Mouse (Mus musculus): Measurements from ENCODE around the gene Nubp1. TPM values are rescaled to one million over a fixed set of nuclear protein-coding genes. Genes with fewer than 3 reads are reported as not detected.

Gene Nubp1
- polyA plus RNA-seq, 1 experiment from 2014 or later: 60.0 TPM

- Histone ChIP-seq H3K27ac (no peak overlapping the region), H3K4me1 (no peaks in the 10 kb centered on the region), H3K4me2 (replicated peaks) (peak overlapping the region; percentile 45; the same call in 1 of the 2 replicates), H3K27me3 (peaks cover 8% of the 10 kb centered on the region; the same call in 1 of the 2 replicates), H3K36me3 (no peaks in the 10 kb centered on the region), H3K9ac (no peak overlapping the region), H3K4me3 (no peak overlapping the region), H3K9me3 (no peaks in the 10 kb centered on the region)
- ATAC-seq (ENCODE audit: low FRiP score, low read depth): no peak
- WGBS: 64% methylated on average over 3 of the region's 3 CpGs
These were observed 27.2 kb upstream of the Nubp1 start for GRCm38 (mm10) chr16:10384544-10384943.

DNA sequence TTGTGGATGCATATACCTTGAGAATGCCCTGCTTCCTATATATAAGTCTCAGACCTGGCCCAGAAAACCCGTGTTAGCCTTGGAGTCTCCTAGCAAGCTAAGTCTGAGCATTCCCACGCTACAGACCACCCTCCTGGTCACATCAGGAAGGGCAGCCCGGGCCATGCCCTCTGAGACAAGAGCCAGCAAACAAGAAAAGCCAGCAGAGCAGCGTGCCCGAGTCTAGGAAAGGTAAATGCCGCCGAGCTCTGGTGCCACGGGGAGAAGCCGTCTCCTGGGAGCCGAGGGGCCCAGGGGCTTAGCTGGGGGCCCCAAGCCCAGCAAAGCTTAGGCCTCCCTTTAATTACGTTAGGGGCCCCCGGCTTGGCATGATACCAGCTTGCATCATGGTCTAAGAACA is 26.5 kb upstream of the Nubp1 start:
- H3K27me3 ChIP-seq: peaks cover 8% of the 10 kb centered on the region; the same call in 1 of the 2 replicates
- H3K4me2 ChIP-seq (replicated peaks): no peak overlapping the region
- H3K4me1 ChIP-seq: no peaks in the 10 kb centered on the region
- ATAC-seq (ENCODE audit: low FRiP score, low read depth): no peak
- no peaks in the 10 kb centered on the region for H3K36me3 ChIP-seq
- no peak overlapping the region for H3K9ac ChIP-seq
- no peaks in the 10 kb centered on the region for H3K9me3 ChIP-seq
- H3K4me3 ChIP-seq: no peak overlapping the region
- no peak overlapping the region for H3K27ac ChIP-seq
- 84% methylated on average over 12 of the region's 12 CpGs for WGBS

- no peak for ATAC-seq (ENCODE audit: low FRiP score, low read depth)
- H3K27me3 ChIP-seq: peaks cover 4% of the 10 kb centered on the region
- H3K4me3 ChIP-seq: no peak overlapping the region
- H3K4me2 ChIP-seq (replicated peaks): no peak overlapping the region
- H3K27ac ChIP-seq: no peak overlapping the region
- H3K9me3 ChIP-seq: no peaks in the 10 kb centered on the region
- no peaks in the 10 kb centered on the region for H3K36me3 ChIP-seq
- H3K4me1 ChIP-seq: no peaks in the 10 kb centered on the region
- 89% methylated on average over 6 of the region's 6 CpGs for WGBS
- no peak overlapping the region for H3K9ac ChIP-seq
These were observed 22.9 kb upstream of the Nubp1 start for GRCm38 (mm10) chr16:10388634-10389365.

GRCm38 (mm10) chr16:10392587-10392986 is 19.2 kb upstream of the Nubp1 start:
- Histone ChIP-seq H3K4me2 (replicated peaks) (no peak overlapping the region), H3K4me1 (peaks cover 8% of the 10 kb centered on the region), H3K27ac (no peak overlapping the region), H3K27me3 (peaks cover 30% of the 10 kb centered on the region), H3K9ac (no peak overlapping the region), H3K4me3 (no peak overlapping the region), H3K36me3 (no peaks in the 10 kb centered on the region), H3K9me3 (no peaks in the 10 kb centered on the region)
- ATAC-seq (ENCODE audit: low FRiP score, low read depth): no peak
- 77% methylated on average over 9 of the region's 9 CpGs for WGBS

- H3K27me3 ChIP-seq: peaks cover 30% of the 10 kb centered on the region
- 8% methylated on average over 37 of the region's 37 CpGs for WGBS
- 0 out of 2 replicates have a peak, but pooled peaks have one; percentile 40 for ATAC-seq (ENCODE audit: low FRiP score, low read depth)
These were observed 16.8 kb upstream of the Nubp1 start, which contains the start of gene Tekt5 for GRCm38 (mm10) chr16:10394699-10395540. Tekt5 (minus strand) TSS chr16:10395490.

DNA sequence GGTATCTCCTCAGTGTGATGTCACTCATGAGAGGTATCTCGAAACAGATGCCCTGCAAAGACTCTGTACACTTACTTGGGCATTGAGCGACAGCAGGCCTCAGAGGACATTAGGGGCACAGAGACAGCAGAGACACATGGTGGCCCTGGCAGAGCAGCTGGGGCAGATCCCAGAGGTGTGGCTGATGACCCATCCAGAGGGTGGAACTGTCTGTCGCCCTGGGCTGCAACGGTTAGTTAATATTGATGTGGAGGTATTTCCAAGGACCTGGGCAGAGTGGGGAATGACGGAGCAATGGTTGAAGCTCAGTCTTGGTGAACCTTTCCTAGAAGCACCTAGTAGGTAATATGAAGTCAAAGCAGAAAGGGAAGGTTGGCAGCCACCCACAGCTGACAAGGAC is 13.0 kb upstream of the Nubp1 start:
- ATAC-seq (ENCODE audit: low FRiP score, low read depth): no peak
- Histone ChIP-seq H3K27me3 (peaks cover 27% of the 10 kb centered on the region), H3K9ac (no peak overlapping the region), H3K36me3 (no peaks in the 10 kb centered on the region), H3K4me1 (peaks cover 8% of the 10 kb centered on the region), H3K27ac (no peak overlapping the region), H3K4me2 (replicated peaks) (no peak overlapping the region), H3K9me3 (no peaks in the 10 kb centered on the region), H3K4me3 (no peak overlapping the region)
- 66% methylated on average over 5 of the region's 5 CpGs for WGBS

More at GRCm38 (mm10) chr16:10394699-10395540, 16.8 kb upstream of the Nubp1 start, which contains the start of gene Tekt5:
- Histone ChIP-seq H3K27ac (no peak within 1 kb of the TSS), H3K4me3 (peak within 1 kb of the TSS; percentile 27), H3K9ac (no peak within 1 kb of the TSS), H3K9me3 (no peaks in the 10 kb centered on the region), H3K36me3 (no peaks in the 10 kb centered on the region), H3K4me1 (peaks cover 8% of the 10 kb centered on the region), H3K4me2 (replicated peaks) (peak within 1 kb of the TSS; percentile 64)

DNA sequence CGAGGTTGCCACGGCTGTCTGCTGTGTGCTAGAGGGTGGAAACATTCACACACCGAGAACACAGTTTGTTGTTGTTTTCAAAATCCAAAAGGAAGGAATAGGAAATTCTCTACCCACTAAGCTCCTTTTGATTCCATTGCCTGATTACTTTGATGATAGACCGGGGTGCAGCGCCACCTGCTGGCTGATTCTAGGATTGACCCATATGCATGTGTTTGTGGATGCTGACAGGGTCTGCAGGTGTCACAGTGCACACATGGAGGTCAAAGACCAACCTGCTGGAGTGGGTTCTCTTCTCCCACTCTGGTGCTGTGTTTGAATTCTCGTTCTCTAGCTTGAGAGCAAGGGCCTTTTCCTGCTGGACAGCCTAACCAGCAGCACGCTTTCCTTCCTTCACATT is 12.6 kb upstream of the Nubp1 start:
- no peak overlapping the region for H3K9ac ChIP-seq
- H3K4me2 ChIP-seq (replicated peaks): no peak overlapping the region
- H3K27me3 ChIP-seq: peaks cover 23% of the 10 kb centered on the region
- H3K4me3 ChIP-seq: no peak overlapping the region
- peaks cover 8% of the 10 kb centered on the region for H3K4me1 ChIP-seq
- H3K27ac ChIP-seq: no peak overlapping the region
- 0 out of 2 replicates have a peak, but pooled peaks have one; percentile 24 for ATAC-seq (ENCODE audit: low FRiP score, low read depth)
- H3K9me3 ChIP-seq: no peaks in the 10 kb centered on the region
- 36% methylated on average over 7 of the region's 7 CpGs for WGBS
- no peaks in the 10 kb centered on the region for H3K36me3 ChIP-seq

DNA sequence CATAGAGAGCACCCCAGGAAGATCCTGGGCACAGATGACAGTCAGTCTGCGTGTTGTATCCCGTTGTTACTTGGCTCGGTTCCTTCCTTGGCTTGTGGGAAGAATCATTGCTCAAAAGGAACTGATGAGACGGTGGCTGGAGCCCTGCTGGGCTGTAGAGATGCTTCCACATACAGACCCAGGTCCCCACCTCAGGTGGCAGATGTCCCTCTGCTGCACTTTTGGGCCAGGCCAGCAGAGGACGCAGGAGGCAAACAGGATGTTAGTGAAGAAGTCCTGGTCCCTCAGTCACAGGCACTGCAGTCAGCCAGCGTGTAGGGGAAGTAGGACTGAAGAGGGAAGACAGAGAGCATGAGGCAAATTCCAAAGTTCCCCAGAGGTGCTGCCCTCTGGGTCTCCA is 4.2 kb downstream of the Nubp1 start:
- WGBS: 84% methylated on average over 6 of the region's 6 CpGs
- no peak overlapping the region for H3K4me3 ChIP-seq
- H3K27me3 ChIP-seq: no peaks in the 10 kb centered on the region
- H3K27ac ChIP-seq: no peak overlapping the region
- no peaks in the 10 kb centered on the region for H3K9me3 ChIP-seq
- no peak overlapping the region for H3K9ac ChIP-seq
- no peak for ATAC-seq (ENCODE audit: low FRiP score, low read depth)
- H3K4me1 ChIP-seq: peaks cover 23% of the 10 kb centered on the region
- peaks cover 79% of the 10 kb centered on the region for H3K36me3 ChIP-seq
- H3K4me2 ChIP-seq (replicated peaks): no peak overlapping the region

- Histone ChIP-seq H3K4me1 (peaks cover 20% of the 10 kb centered on the region), H3K27ac (no peak overlapping the region), H3K27me3 (no peaks in the 10 kb centered on the region), H3K9me3 (no peaks in the 10 kb centered on the region), H3K4me2 (replicated peaks) (no peak overlapping the region), H3K9ac (no peak overlapping the region), H3K4me3 (no peak overlapping the region), H3K36me3 (peaks cover 88% of the 10 kb centered on the region)
- WGBS: 96% methylated on average over 4 of the region's 4 CpGs
- no peak for ATAC-seq (ENCODE audit: low FRiP score, low read depth)
These were observed 5.1 kb downstream of the Nubp1 start for GRCm38 (mm10) chr16:10416866-10417265.

- peaks cover 97% of the 10 kb centered on the region for H3K36me3 ChIP-seq
- ATAC-seq (ENCODE audit: low FRiP score, low read depth): no peak
- no peaks in the 10 kb centered on the region for H3K27me3 ChIP-seq
- H3K27ac ChIP-seq: no peak overlapping the region
- no peaks in the 10 kb centered on the region for H3K9me3 ChIP-seq
- H3K4me1 ChIP-seq: peaks cover 13% of the 10 kb centered on the region
- H3K4me3 ChIP-seq: no peak overlapping the region
- H3K9ac ChIP-seq: no peak overlapping the region
- WGBS: 89% methylated on average over 9 of the region's 9 CpGs
- H3K4me2 ChIP-seq (replicated peaks): no peak overlapping the region
These were observed 6.0 kb downstream of the Nubp1 start for GRCm38 (mm10) chr16:10417723-10418259.

- 90% methylated on average over 9 of the region's 9 CpGs for WGBS
- H3K4me2 ChIP-seq (replicated peaks): no peak overlapping the region
- H3K9ac ChIP-seq: no peak overlapping the region
- H3K9me3 ChIP-seq: no peaks in the 10 kb centered on the region
- no peaks in the 10 kb centered on the region for H3K27me3 ChIP-seq
- no peak overlapping the region for H3K4me3 ChIP-seq
- H3K4me1 ChIP-seq: no peaks in the 10 kb centered on the region
- H3K27ac ChIP-seq: no peak overlapping the region
- ATAC-seq (ENCODE audit: low FRiP score, low read depth): no peak
- peaks cover 99% of the 10 kb centered on the region for H3K36me3 ChIP-seq
These were observed 8.8 kb downstream of the Nubp1 start for GRCm38 (mm10) chr16:10420447-10421054.

DNA sequence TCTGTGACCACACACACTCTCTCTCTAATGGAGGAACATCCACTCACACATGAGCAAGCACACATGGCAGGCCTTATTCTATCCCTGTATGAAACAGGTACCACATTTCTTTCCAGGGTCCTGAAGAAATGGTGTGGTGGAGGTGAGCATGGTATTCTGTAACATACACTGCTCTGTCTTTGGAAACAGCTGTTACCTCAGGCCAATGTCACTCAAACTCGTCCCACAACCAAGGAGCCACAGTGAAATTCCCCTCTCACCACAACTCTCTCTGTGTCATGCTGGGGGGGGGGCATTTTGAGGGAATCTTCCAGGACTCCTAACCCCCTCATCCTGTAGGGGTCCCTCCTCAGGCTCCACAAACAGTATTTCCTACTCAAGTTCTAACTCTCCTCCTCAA is 20.2 kb downstream of the Nubp1 start:
- no peak for ATAC-seq (ENCODE audit: low FRiP score, low read depth)
- Histone ChIP-seq H3K4me1 (no peaks in the 10 kb centered on the region), H3K4me2 (replicated peaks) (no peak overlapping the region), H3K27me3 (no peaks in the 10 kb centered on the region), H3K4me3 (no peak overlapping the region), H3K36me3 (peaks cover 15% of the 10 kb centered on the region), H3K9me3 (no peaks in the 10 kb centered on the region), H3K9ac (no peak overlapping the region), H3K27ac (no peak overlapping the region)
- WGBS: 74% methylated on average over 1 of the region's 1 CpGs

All from limb, embryonic 13.5 days (tissue).